Mouse (Mus musculus) CD4-positive, CD25-positive, alpha-beta regulatory T cell, adult 4 months (primary cell): ENCODE results near the gene Yy1. TPM values are rescaled to one million over a fixed set of nuclear protein-coding genes. Genes with fewer than 3 reads are reported as not detected.
"Not testable (repeated sequence)": the region's sequence is repeated elsewhere in the genome, so short reads cannot be mapped to it uniquely, and the experiment has no call there.

ENCODE experiments used
- ATAC-seq: one replicate; pipeline ENCODE4 v1.8.0; 2017
- polyA plus RNA-seq, 2 experiments: library from polyadenylated mRNA; unstranded; fragments of 100-300 nt; shearing (Covaris generic); gene quantifications; one replicate each; pipeline ENCODE4 v1.2.1; 2017

Gene Yy1
- polyA plus RNA-seq, 2 experiments from 2014 or later = 12.7 to 17.1 TPM

- ATAC-seq = no peak
Observed at GRCm38 (mm10) chr12:108827641-108828040, 34.9 kb downstream of the Yy1 start.

- no peak for ATAC-seq
Observed at GRCm38 (mm10) chr12:108829636-108830035, 36.9 kb downstream of the Yy1 start.

- ATAC-seq = no peak
Observed at GRCm38 (mm10) chr12:108830358-108830757, 37.6 kb downstream of the Yy1 start.

- no peak for ATAC-seq
Observed at GRCm38 (mm10) chr12:108831966-108832643, 39.3 kb downstream of the Yy1 start.

- no peak for ATAC-seq
Observed at GRCm38 (mm10) chr12:108832851-108833250, 40.1 kb downstream of the Yy1 start.

- ATAC-seq = no peak
Observed at GRCm38 (mm10) chr12:108833408-108833807, 40.6 kb downstream of the Yy1 start.

GRCm38 (mm10) chr12:108834337-108834736 lies 41.6 kb downstream of the Yy1 start:
- no peak for ATAC-seq

- no peak for ATAC-seq
Observed at GRCm38 (mm10) chr12:108834786-108835185, 42.0 kb downstream of the Yy1 start.

GRCm38 (mm10) chr12:108835208-108835839 lies 42.6 kb downstream of the Yy1 start:
- peak; percentile 58 for ATAC-seq

- peak; percentile 99 for ATAC-seq
Observed at GRCm38 (mm10) chr12:108835840-108836409, 43.2 kb downstream of the Yy1 start, which contains the start of the genes Slc25a29 and Slc25a47. Gene Slc25a29, minus strand, starts transcription at chr12:108835883. Gene Slc25a47, plus strand, starts transcription at chr12:108836046.

- no peak for ATAC-seq
Observed at GRCm38 (mm10) chr12:108836722-108837121, 43.9 kb downstream of the Yy1 start.

- ATAC-seq = no peak
Observed at GRCm38 (mm10) chr12:108841181-108841580, 48.4 kb downstream of the Yy1 start.

- ATAC-seq = no peak
Observed at GRCm38 (mm10) chr12:108842663-108843062, 49.9 kb downstream of the Yy1 start.

- not testable (repeated sequence) for ATAC-seq
Observed at GRCm38 (mm10) chr12:108848033-108848432, 55.3 kb downstream of the Yy1 start.

- no peak for ATAC-seq
Observed at GRCm38 (mm10) chr12:108849488-108850022, 56.8 kb downstream of the Yy1 start.

GRCm38 (mm10) chr12:108850129-108850528 lies 57.4 kb downstream of the Yy1 start:
- no peak for ATAC-seq

GRCm38 (mm10) chr12:108850886-108851285 lies 58.1 kb downstream of the Yy1 start:
- no peak for ATAC-seq

- no peak for ATAC-seq
Observed at GRCm38 (mm10) chr12:108852822-108853221, 60.0 kb downstream of the Yy1 start.

- ATAC-seq = no peak
Observed at GRCm38 (mm10) chr12:108855081-108855480, 62.3 kb downstream of the Yy1 start.

GRCm38 (mm10) chr12:108856186-108856585 lies 63.4 kb downstream of the Yy1 start:
- no peak for ATAC-seq

GRCm38 (mm10) chr12:108857109-108857508 lies 64.3 kb downstream of the Yy1 start:
- no peak for ATAC-seq

- no peak for ATAC-seq
Observed at GRCm38 (mm10) chr12:108857589-108858184, 64.9 kb downstream of the Yy1 start.

- ATAC-seq = no peak
Observed at GRCm38 (mm10) chr12:108858486-108858885, 65.7 kb downstream of the Yy1 start.
